Mouse (Mus musculus) cerebellum, adult 2 months (tissue): ENCODE measurements around the gene Ugt1a2. TPM values are rescaled to one million over a fixed set of nuclear protein-coding genes. Genes with fewer than 3 reads are reported as not detected.
A peak's percentile ranks its signal among the peaks of the same experiment; 100 is the strongest.
"Not testable (repeated sequence)": the region's sequence is repeated elsewhere in the genome, so short reads cannot be mapped to it uniquely, and the experiment has no call there.

ENCODE experiments used
- DNase-seq, 2 experiments: peaks; one replicate each; pipeline ENCODE4 v3.0.0; 2021
- H3K27ac ChIP-seq: fragments of 200-500 bp; 2 replicates; pipeline ENCODE4 v1.5.1; 2012; ENCODE audit warnings: low read length, control low read depth, inconsistent platforms; ENCODE audit not compliant: insufficient read depth
- H3K27me3 ChIP-seq: fragments of 200-500 bp; 2 replicates; pipeline ENCODE4 v1.6.1; 2012; ENCODE audit warnings: inconsistent platforms, mild to moderate bottlenecking, low read length, moderate library complexity; ENCODE audit not compliant: control insufficient read depth, insufficient read depth
- H3K4me1 ChIP-seq: fragments of 200-500 bp; 2 replicates; pipeline ENCODE4 v1.6.1; 2011; ENCODE audit warnings: low read length; ENCODE audit not compliant: control insufficient read depth, insufficient read depth
- H3K4me3 ChIP-seq: fragments of 200-500 bp; replicated peaks from 2 replicates; pipeline ENCODE3; 2011; ENCODE audit warnings: mild to moderate bottlenecking, low read depth, low read length, control low read depth; ENCODE audit not compliant: insufficient read depth
- CTCF ChIP-seq: fragments of 200-500 bp; IDR thresholded peaks from 2 replicates; pipeline ENCODE4 v1.5.1; 2011; ENCODE audit warnings: low read depth, mild to moderate bottlenecking, control low read depth, low read length, moderate library complexity, borderline replicate concordance; ENCODE audit not compliant: insufficient read depth
- POLR2A ChIP-seq: fragments of 200-500 bp; IDR thresholded peaks from 2 replicates; pipeline ENCODE4 v1.6.1; 2011; ENCODE audit warnings: low read length, control low read depth, borderline replicate concordance; ENCODE audit not compliant: insufficient read depth
- WGBS: fragments of 180-500 bp; shearing (Covaris S2); methylation state at CpG from one replicate; pipeline ENCODE4 v1.1.7; 2018; 5-methylcytosine and 5-hydroxymethylcytosine counted together
- polyA plus RNA-seq: library from polyadenylated mRNA; depleted of rRNA; stranded (reverse); fragments of >200 nt; gene quantifications from 2 replicates; pipeline ENCODE4 v1.2.3, GENCODE M21; 2012; rRNA removed

Gene Ugt1a2
- polyA plus RNA-seq = not detected in 2 replicates

DNA sequence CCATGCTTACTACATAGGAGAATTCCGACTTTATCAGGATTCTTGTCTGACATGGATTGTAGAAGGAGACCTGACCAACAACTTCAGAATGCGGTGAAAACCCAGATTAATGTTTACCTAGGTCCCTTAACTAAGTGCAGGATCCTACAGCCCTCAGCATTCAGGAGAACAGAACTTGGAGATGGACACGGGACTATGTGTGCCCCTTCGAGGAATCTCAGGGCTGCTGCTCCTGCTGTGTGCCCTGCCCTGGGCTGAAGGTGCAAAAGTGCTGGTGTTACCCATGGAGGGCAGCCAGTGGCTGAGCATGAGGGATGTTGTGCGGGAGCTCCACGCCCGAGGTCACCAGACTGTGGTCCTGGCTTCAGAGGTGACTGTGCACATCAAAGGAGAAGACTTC, at the start of gene Ugt1a2:
Ugt1a2 (plus strand) TSS at position 146 of the 400 bp plus-strand sequence.
- no peaks in the 10 kb centered on the region for H3K27me3 ChIP-seq
- DNase-seq = no peak
- peak within 1 kb of the TSS; percentile 60 for H3K27ac ChIP-seq
- peaks cover 14% of the 10 kb centered on the region for H3K4me1 ChIP-seq
- no peak within 1 kb of the TSS for H3K4me3 ChIP-seq
- TF ChIP-seq CTCF (no peak), POLR2A (no peak)
- 73% methylated on average over 7 of the region's 7 CpGs for WGBS

DNA sequence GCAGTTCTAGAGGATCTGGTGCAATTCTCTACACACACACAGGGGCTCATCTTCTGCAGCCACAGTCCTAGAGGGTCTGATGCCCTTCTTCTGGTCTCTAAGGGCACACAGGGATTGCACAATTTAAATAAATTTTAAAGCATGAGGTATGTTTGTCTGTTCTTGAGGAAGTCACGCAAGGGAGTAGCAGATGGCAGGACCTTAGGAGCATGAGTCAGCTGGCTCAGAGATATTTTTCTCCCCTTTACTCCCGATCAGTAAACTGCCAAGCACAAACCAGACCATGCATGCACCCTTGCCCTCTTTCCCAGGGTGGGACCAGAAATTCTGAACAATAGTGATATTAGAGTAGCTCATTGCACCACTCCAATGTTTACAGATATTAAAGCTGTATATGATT, 42.0 kb upstream of the Ugt1a2 start:
- Histone ChIP-seq H3K27ac (peak overlapping the region; percentile 51; the same call in 1 of the 2 replicates), H3K4me1 (peaks cover 4% of the 10 kb centered on the region; the same call in 1 of the 2 replicates), H3K4me3 (no peak overlapping the region), H3K27me3 (no peaks in the 10 kb centered on the region)
- DNase-seq = peak; percentile 36 to 59
- WGBS = 5% methylated on average over 2 of the region's 2 CpGs
- TF ChIP-seq CTCF = no peak
- no peak for TF ChIP-seq POLR2A

DNA sequence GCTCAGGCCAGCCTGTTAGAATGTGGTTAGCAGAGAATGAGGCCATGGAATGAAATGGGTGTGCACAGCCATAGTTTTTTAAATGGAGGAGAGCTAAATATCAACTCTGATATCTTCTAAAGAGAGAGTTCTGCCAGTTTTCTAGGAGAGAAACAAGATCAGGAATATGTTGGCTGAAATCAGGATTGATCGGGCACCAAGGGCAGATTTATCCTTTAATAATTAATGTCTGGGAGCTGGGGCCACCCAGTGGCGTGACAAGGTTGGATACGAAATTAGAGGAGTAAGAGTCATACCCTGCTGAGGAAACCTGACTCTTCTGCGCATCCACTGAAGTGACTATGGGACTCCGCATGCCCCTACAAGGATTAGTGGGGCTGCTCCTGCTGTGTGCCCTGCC, 34.7 kb upstream of the Ugt1a2 start, which contains the start of gene Ugt1a5:
Ugt1a5 (plus strand) TSS at position 302 of the 400 bp plus-strand sequence.
- 93% methylated on average over 5 of the region's 5 CpGs for WGBS

DNA sequence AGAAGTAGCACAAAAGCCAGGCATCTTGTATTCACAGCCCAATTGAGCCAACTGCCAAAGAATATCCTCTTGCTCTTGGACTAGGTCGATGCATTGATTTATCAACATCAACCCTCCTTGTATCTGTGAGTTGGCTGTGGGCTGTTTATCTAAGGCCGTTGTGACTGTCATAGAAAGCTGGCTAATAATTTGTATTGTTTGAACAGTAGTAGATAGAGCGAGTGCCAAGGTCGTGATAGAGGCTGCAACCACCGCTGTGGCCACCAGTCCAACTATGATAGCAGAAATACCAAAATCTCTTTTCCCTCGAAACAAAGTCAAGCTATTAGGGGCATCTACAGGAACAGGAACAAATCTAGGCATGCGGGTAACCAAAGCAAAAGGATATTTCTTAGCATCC, 28.2 kb upstream of the Ugt1a2 start:
- H3K4me1 ChIP-seq, H3K4me3 ChIP-seq, H3K27ac ChIP-seq, DNase-seq, H3K27me3 ChIP-seq: not testable (repeated sequence)
- 83% methylated on average over 6 of the region's 7 CpGs for WGBS

More for the DNA sequence above, 34.7 kb upstream of the Ugt1a2 start, which contains the start of gene Ugt1a5:
- Histone ChIP-seq H3K27me3 (no peaks in the 10 kb centered on the region; the same call in 1 of the 2 replicates), H3K27ac (no peak within 1 kb of the TSS), H3K4me1 (peaks cover 7% of the 10 kb centered on the region; the same call in 1 of the 2 replicates), H3K4me3 (no peak within 1 kb of the TSS)
- TF ChIP-seq POLR2A (no peak), CTCF (no peak)
- no peak for DNase-seq

DNA sequence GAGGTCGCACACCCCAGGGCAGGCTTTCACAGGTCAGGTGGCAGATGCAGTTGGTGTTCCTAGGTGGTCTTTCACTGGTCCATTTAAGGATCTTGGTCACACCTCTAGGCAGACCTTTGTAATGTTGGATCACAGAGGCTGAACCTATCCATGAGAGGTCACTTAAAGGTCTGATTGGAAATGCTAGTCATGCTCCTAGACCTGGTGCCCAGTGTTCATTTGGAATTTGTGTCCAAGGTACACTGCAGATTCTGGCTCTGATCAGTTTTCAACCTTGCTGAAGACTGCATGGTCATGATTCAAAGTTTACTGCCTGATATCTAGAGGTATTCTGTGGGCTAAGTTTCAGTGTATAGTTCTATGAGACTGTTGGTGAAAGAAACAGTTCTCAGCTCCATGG, 20.7 kb upstream of the Ugt1a2 start:
- no peak for DNase-seq
- Histone ChIP-seq H3K4me1 (no peaks in the 10 kb centered on the region), H3K4me3 (no peak overlapping the region), H3K27me3 (no peaks in the 10 kb centered on the region), H3K27ac (no peak overlapping the region)
- TF ChIP-seq POLR2A (no peak), CTCF (no peak)
- 94% methylated on average over 1 of the region's 1 CpGs for WGBS

DNA sequence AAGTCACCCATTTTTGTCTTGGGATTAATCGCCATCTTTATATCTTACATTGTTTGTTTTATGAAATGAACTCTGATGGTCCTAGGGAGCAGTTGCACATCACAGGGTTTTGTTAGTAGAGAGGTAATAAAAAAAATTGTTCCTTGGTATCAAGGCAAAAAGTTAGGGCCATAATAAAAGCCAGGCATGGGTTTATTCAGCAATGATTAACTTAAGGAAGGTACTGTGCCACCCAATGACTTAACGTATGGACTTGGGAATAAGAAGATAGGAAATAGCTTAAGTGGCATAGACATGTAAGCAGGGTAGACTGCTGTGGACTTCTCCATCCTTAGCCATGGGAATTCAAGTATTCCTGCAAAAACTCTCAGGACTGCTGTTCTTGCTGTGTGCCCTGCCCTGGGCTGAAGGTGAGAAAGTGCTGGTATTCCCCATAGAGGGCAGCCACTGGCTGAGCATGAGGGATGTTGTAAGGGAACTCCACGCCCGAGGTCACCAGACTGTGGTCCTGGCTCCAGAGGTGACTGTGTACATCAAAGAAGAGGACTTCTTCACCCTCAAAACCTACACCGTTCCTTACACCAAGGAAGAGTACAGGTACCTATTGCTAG, 14.0 kb upstream of the Ugt1a2 start:
- TF ChIP-seq CTCF (no peak), POLR2A (no peak)
- H3K4me3 ChIP-seq = no peak overlapping the region
- H3K27ac ChIP-seq = no peak overlapping the region
- WGBS = 87% methylated on average over 5 of the region's 5 CpGs
- H3K27me3 ChIP-seq = no peaks in the 10 kb centered on the region
- H3K4me1 ChIP-seq = no peaks in the 10 kb centered on the region
- no peak for DNase-seq

DNA sequence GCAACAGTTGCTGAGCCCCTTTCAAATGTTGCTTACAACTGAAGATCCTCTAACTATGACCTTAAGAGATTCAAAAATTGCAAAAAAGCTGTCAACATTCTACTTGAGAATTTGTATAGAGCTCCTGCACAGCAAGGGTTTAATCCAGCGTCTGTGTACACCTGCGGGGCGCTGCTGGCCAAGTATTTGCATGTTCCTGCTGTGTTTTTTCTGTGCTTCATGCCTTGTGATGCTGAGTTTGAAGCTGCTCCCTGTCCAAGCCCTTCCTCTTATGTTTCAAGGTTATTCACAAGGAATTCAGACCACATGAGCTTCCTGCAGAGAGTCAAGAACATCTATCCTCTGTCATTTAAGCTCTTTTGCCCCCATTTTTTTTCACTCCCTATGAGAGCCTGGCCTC, 8.3 kb upstream of the Ugt1a2 start:
- DNase-seq = no peak
- no peak overlapping the region for H3K27ac ChIP-seq
- WGBS = 53% methylated on average over 3 of the region's 3 CpGs
- no peak overlapping the region for H3K4me3 ChIP-seq
- H3K4me1 ChIP-seq = no peaks in the 10 kb centered on the region
- no peak for TF ChIP-seq CTCF
- no peak for TF ChIP-seq POLR2A
- no peaks in the 10 kb centered on the region for H3K27me3 ChIP-seq

DNA sequence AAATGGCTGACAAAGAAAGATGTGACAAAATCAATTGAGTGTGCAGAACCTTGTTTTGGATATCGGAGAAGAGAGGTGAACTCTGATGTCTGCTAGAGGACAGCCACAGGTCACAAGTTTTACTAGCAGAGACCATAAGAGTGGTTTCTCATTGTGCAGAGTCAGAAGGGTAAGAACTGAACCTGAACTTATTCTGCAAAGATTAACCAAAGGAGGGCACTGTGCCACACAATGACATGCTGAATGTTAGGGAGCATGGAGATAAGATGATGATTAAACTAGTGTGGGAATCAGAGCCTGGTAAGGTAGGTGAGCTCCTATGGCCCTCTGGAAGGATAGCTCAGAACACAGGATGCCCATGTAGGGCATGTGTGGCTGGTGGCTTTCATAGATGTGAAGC, 4.7 kb upstream of the Ugt1a2 start:
- Histone ChIP-seq H3K4me1 (peaks cover 14% of the 10 kb centered on the region), H3K27me3 (no peaks in the 10 kb centered on the region), H3K27ac (no peak overlapping the region), H3K4me3 (no peak overlapping the region)
- TF ChIP-seq CTCF = no peak
- DNase-seq = no peak
- 89% methylated on average over 1 of the region's 1 CpGs for WGBS
